Mouse (Mus musculus): ENCODE results near the gene 6430531B16Rik. TPM values are rescaled to one million over a fixed set of nuclear protein-coding genes. Genes with fewer than 3 reads are reported as not detected.

Gene 6430531B16Rik
- total RNA-seq, 4 experiments from 2014 or later, result 1.1 to 1.7 (median 1.2) TPM

- DNase-seq (ENCODE audit: low spot score in 2 of 2), result no peak
Observed at GRCm38 (mm10) chr7:139940476-139941209, 37.9 kb downstream of the 6430531B16Rik start.

- DNase-seq (ENCODE audit: low spot score in 2 of 2), result no peak
Observed at GRCm38 (mm10) chr7:139937810-139938209, 40.7 kb downstream of the 6430531B16Rik start.

GRCm38 (mm10) chr7:139937138-139937537 lies 41.4 kb downstream of the 6430531B16Rik start:
- DNase-seq (ENCODE audit: low spot score in 2 of 2), result no peak

- DNase-seq (ENCODE audit: low spot score in 2 of 2), result no peak
Observed at GRCm38 (mm10) chr7:139936705-139937104, 41.9 kb downstream of the 6430531B16Rik start.

- DNase-seq (ENCODE audit: low spot score in 2 of 2), result no peak
Observed at GRCm38 (mm10) chr7:139930732-139931131, 47.8 kb downstream of the 6430531B16Rik start.

Small RNA genes lying within 50 kb of the gene (microRNA-seq; reads per million reads assigned to microRNA genes)
- gene Mir202 (0.22 to 1.7 reads per million in 2 experiments), gene Mir7062 (2.0 to 3.4 reads per million in 2 experiments), gene mmu-mir-7686 (0 reads per million in 2 experiments)

Other genes with a start within 250 kb of the 6430531B16Rik start
- 10 to 100 TPM; 47.0 to 62.4 (median 50.4) TPM for gene Adgra1, start 144.6 kb downstream of the 6430531B16Rik start, total RNA-seq (2022)
- 10 to 100 TPM; 77.0 to 82.3 (median 80.2) TPM for gene Kndc1, start 84.1 kb downstream of the 6430531B16Rik start, total RNA-seq (2022)
- gene Utf1, start 35.0 kb downstream of the 6430531B16Rik start, total RNA-seq (2022), result not detected
- 1 to 10 TPM; 1.1 to 3.6 (median 1.9) TPM for gene Adam8, start 13.8 kb upstream of the 6430531B16Rik start, total RNA-seq (2022)
- 10 to 100 TPM; 19.6 to 28.2 (median 23.3) TPM for gene Zfp511, start 57.6 kb upstream of the 6430531B16Rik start, total RNA-seq (2022)
- gene Tubgcp2, start 57.9 kb upstream of the 6430531B16Rik start, total RNA-seq (2022), result 10 to 100 TPM; 36.6 to 44.2 (median 42.8) TPM
- gene Msx3, start 70.3 kb upstream of the 6430531B16Rik start, total RNA-seq (2022), result under 1 TPM in 2 of 4 experiments, not detected in 2; 0.14 to 0.19 TPM
- 100 to 1,000 TPM; 184 to 218 (median 213) TPM for gene Caly, start 103.8 kb upstream of the 6430531B16Rik start, total RNA-seq (2022)
- gene Prap1, start 114.6 kb upstream of the 6430531B16Rik start, total RNA-seq (2022), result not detected
- 10 to 100 TPM; 45.1 to 51.0 (median 49.0) TPM for gene Fuom, start 123.7 kb upstream of the 6430531B16Rik start, total RNA-seq (2022)
- gene Paox, start 137.0 kb upstream of the 6430531B16Rik start, total RNA-seq (2022), result 1 to 10 TPM; 6.7 to 7.9 (median 7.3) TPM
- 10 to 100 TPM; 56.9 to 64.5 (median 59.3) TPM for gene Echs1, start 137.7 kb upstream of the 6430531B16Rik start, total RNA-seq (2022)
- gene Mtg1, start 158.8 kb upstream of the 6430531B16Rik start, total RNA-seq (2022), result 10 to 100 TPM; 22.1 to 31.4 (median 27.4) TPM
- 100 to 1,000 TPM; 121 to 142 (median 130) TPM for gene Sprn, start 176.1 kb upstream of the 6430531B16Rik start, total RNA-seq (2022)
- gene Olfr522, start 186.0 kb upstream of the 6430531B16Rik start, total RNA-seq (2022), result not detected
- under 1 TPM in 2 of 4 experiments, not detected in 2; 0.11 to 0.16 TPM for gene Olfr523, start 194.5 kb upstream of the 6430531B16Rik start, total RNA-seq (2022)
- not detected for gene Olfr524, start 227.2 kb upstream of the 6430531B16Rik start, total RNA-seq (2022)
- gene Cd163l1, start 239.5 kb upstream of the 6430531B16Rik start, total RNA-seq (2022), result under 1 TPM in 1 of 4 experiments, not detected in 3; 0.09 TPM